Mouse (Mus musculus): ENCODE measurements at regions not wholly inside any gene's neighbourhood (a gene's known extent, or its start where the extent isn't known, plus 50 kb on each side); places are given as distances from the start of the nearest gene placed in this dataset.
A peak's percentile ranks its signal among the peaks of the same experiment; 100 is the strongest.

- Histone ChIP-seq H3K27me3 (replicated peaks; ENCODE audit: control insufficient read depth, insufficient read depth, low read length) (no peaks in the 10 kb centered on the region; the same call in 1 of the 2 replicates), H3K4me1 (ENCODE audit: control insufficient read depth, insufficient read depth, low read length) (no peaks in the 10 kb centered on the region), H3K27ac (ENCODE audit: insufficient read depth, low read depth, low read length) (no peak overlapping the region), H3K36me3 (ENCODE audit: control insufficient read depth, insufficient read depth, low read length) (no peaks in the 10 kb centered on the region), H3K4me3 (ENCODE audit: insufficient read depth, low read depth, low read length) (no peak overlapping the region)
- 79% methylated on average over 2 of the region's 2 CpGs for WGBS
- DNase-seq = no peak
- no peak for TF ChIP-seq POLR2A (IDR thresholded peaks at IDR 0.05; ENCODE audit: low read depth, low read length)
- TF ChIP-seq CTCF (conservative IDR thresholded peaks at IDR 0.05; ENCODE audit: insufficient read depth, insufficient read length, low read depth, low read length) = no peak
These were observed 350.4 kb downstream of the Fut8 start for GRCm38 (mm10) chr12:77588297-77588696.

GRCm38 (mm10) chr12:77589416-77589815 is 351.5 kb downstream of the Fut8 start:
- WGBS = 65% methylated on average over 5 of the region's 5 CpGs
- no peaks in the 10 kb centered on the region for H3K36me3 ChIP-seq (ENCODE audit: control insufficient read depth, insufficient read depth, low read length)
- no peak overlapping the region for H3K4me3 ChIP-seq (ENCODE audit: insufficient read depth, low read depth, low read length)
- no peak for TF ChIP-seq CTCF (conservative IDR thresholded peaks at IDR 0.05; ENCODE audit: insufficient read depth, insufficient read length, low read depth, low read length)
- TF ChIP-seq POLR2A (IDR thresholded peaks at IDR 0.05; ENCODE audit: low read depth, low read length) = no peak
- H3K27me3 ChIP-seq (replicated peaks; ENCODE audit: control insufficient read depth, insufficient read depth, low read length) = no peaks in the 10 kb centered on the region; the same call in 1 of the 2 replicates
- no peak for DNase-seq
- no peaks in the 10 kb centered on the region for H3K4me1 ChIP-seq (ENCODE audit: control insufficient read depth, insufficient read depth, low read length)
- no peak overlapping the region for H3K27ac ChIP-seq (ENCODE audit: insufficient read depth, low read depth, low read length)

GRCm38 (mm10) chr12:77594092-77594491 is 356.2 kb downstream of the Fut8 start:
- WGBS = 95% methylated on average over 1 of the region's 1 CpGs
- no peak for TF ChIP-seq POLR2A (IDR thresholded peaks at IDR 0.05; ENCODE audit: low read depth, low read length)
- TF ChIP-seq CTCF (conservative IDR thresholded peaks at IDR 0.05; ENCODE audit: insufficient read depth, insufficient read length, low read depth, low read length) = no peak
- peaks cover 4% of the 10 kb centered on the region; the same call in 1 of the 2 replicates for H3K4me1 ChIP-seq (ENCODE audit: control insufficient read depth, insufficient read depth, low read length)
- no peak overlapping the region for H3K27ac ChIP-seq (ENCODE audit: insufficient read depth, low read depth, low read length)
- no peaks in the 10 kb centered on the region for H3K36me3 ChIP-seq (ENCODE audit: control insufficient read depth, insufficient read depth, low read length)
- H3K27me3 ChIP-seq (replicated peaks; ENCODE audit: control insufficient read depth, insufficient read depth, low read length) = no peaks in the 10 kb centered on the region; the same call in 1 of the 2 replicates
- H3K4me3 ChIP-seq (ENCODE audit: insufficient read depth, low read depth, low read length) = no peak overlapping the region
- no peak for DNase-seq

- no peak for TF ChIP-seq POLR2A (IDR thresholded peaks at IDR 0.05; ENCODE audit: low read depth, low read length)
- TF ChIP-seq CTCF (conservative IDR thresholded peaks at IDR 0.05; ENCODE audit: insufficient read depth, insufficient read length, low read depth, low read length) = no peak
- no peaks in the 10 kb centered on the region; the same call in 1 of the 2 replicates for H3K27me3 ChIP-seq (replicated peaks; ENCODE audit: control insufficient read depth, insufficient read depth, low read length)
- no peak overlapping the region for H3K4me3 ChIP-seq (ENCODE audit: insufficient read depth, low read depth, low read length)
- DNase-seq = no peak
- peaks cover 4% of the 10 kb centered on the region; the same call in 1 of the 2 replicates for H3K4me1 ChIP-seq (ENCODE audit: control insufficient read depth, insufficient read depth, low read length)
- 68% methylated on average over 3 of the region's 3 CpGs for WGBS
- H3K36me3 ChIP-seq (ENCODE audit: control insufficient read depth, insufficient read depth, low read length) = no peaks in the 10 kb centered on the region
- no peak overlapping the region for H3K27ac ChIP-seq (ENCODE audit: insufficient read depth, low read depth, low read length)
These were observed 356.7 kb downstream of the Fut8 start for GRCm38 (mm10) chr12:77594657-77595056.

GRCm38 (mm10) chr12:77595821-77596220 is 357.9 kb downstream of the Fut8 start:
- Histone ChIP-seq H3K4me1 (ENCODE audit: control insufficient read depth, insufficient read depth, low read length) (peaks cover 4% of the 10 kb centered on the region; the same call in 1 of the 2 replicates), H3K4me3 (ENCODE audit: insufficient read depth, low read depth, low read length) (no peak overlapping the region), H3K27me3 (replicated peaks; ENCODE audit: control insufficient read depth, insufficient read depth, low read length) (no peaks in the 10 kb centered on the region; the same call in 1 of the 2 replicates), H3K36me3 (ENCODE audit: control insufficient read depth, insufficient read depth, low read length) (no peaks in the 10 kb centered on the region), H3K27ac (ENCODE audit: insufficient read depth, low read depth, low read length) (no peak overlapping the region)
- WGBS = 76% methylated on average over 5 of the region's 5 CpGs
- TF ChIP-seq CTCF (conservative IDR thresholded peaks at IDR 0.05; ENCODE audit: insufficient read depth, insufficient read length, low read depth, low read length) = no peak
- TF ChIP-seq POLR2A (IDR thresholded peaks at IDR 0.05; ENCODE audit: low read depth, low read length) = no peak
- no peak for DNase-seq

GRCm38 (mm10) chr12:77596676-77597075 is 358.8 kb downstream of the Fut8 start:
- Histone ChIP-seq H3K4me3 (ENCODE audit: insufficient read depth, low read depth, low read length) (no peak overlapping the region), H3K27me3 (replicated peaks; ENCODE audit: control insufficient read depth, insufficient read depth, low read length) (no peaks in the 10 kb centered on the region), H3K36me3 (ENCODE audit: control insufficient read depth, insufficient read depth, low read length) (no peaks in the 10 kb centered on the region), H3K27ac (ENCODE audit: insufficient read depth, low read depth, low read length) (no peak overlapping the region), H3K4me1 (ENCODE audit: control insufficient read depth, insufficient read depth, low read length) (peaks cover 4% of the 10 kb centered on the region; the same call in 1 of the 2 replicates)
- DNase-seq = no peak
- 63% methylated on average over 3 of the region's 3 CpGs for WGBS
- TF ChIP-seq CTCF (conservative IDR thresholded peaks at IDR 0.05; ENCODE audit: insufficient read depth, insufficient read length, low read depth, low read length) = no peak

GRCm38 (mm10) chr12:77597627-77598333 is 359.9 kb downstream of the Fut8 start:
- 37% methylated on average over 3 of the region's 3 CpGs for WGBS
- DNase-seq = peak; percentile 73
- Histone ChIP-seq H3K4me3 (ENCODE audit: insufficient read depth, low read depth, low read length) (no peak overlapping the region), H3K36me3 (ENCODE audit: control insufficient read depth, insufficient read depth, low read length) (no peaks in the 10 kb centered on the region), H3K27ac (ENCODE audit: insufficient read depth, low read depth, low read length) (peak overlapping the region; percentile 49; the same call in 1 of the 2 replicates), H3K27me3 (replicated peaks; ENCODE audit: control insufficient read depth, insufficient read depth, low read length) (no peaks in the 10 kb centered on the region), H3K4me1 (ENCODE audit: control insufficient read depth, insufficient read depth, low read length) (peaks cover 4% of the 10 kb centered on the region; the same call in 1 of the 2 replicates)
- TF ChIP-seq POLR2A (IDR thresholded peaks at IDR 0.05; ENCODE audit: low read depth, low read length) = no peak
